Mouse (Mus musculus) c-Kit-positive CD71-positive TER-119-negative erythroid progenitor cells, embryonic 14.5 days (primary cell): ENCODE results near the gene Apba3.

Source experiments
- DNase-seq: peaks from one replicate; pipeline ENCODE4 v3.0.0-alpha.2; 2013; ENCODE audit warnings: low read depth

Apba3 gene

GRCm38 (mm10) chr10:81290698-81291460 is 24.1 kb downstream of the Apba3 start:
- DNase-seq = no peak

- DNase-seq = no peak
Observed at GRCm38 (mm10) chr10:81291511-81292104, 24.8 kb downstream of the Apba3 start, which contains the start of gene Tjp3. TSS of gene Tjp3 (minus strand) at chr10:81291581.

- peak; percentile 100 for DNase-seq
Observed at GRCm38 (mm10) chr10:81292554-81293333, 26.0 kb downstream of the Apba3 start, which contains the start of gene Pip5k1c. TSS of gene Pip5k1c (plus strand) at chr10:81292963.

- peak; percentile 48 for DNase-seq
Observed at GRCm38 (mm10) chr10:81293334-81294030, 26.7 kb downstream of the Apba3 start.

GRCm38 (mm10) chr10:81294442-81294841 is 27.7 kb downstream of the Apba3 start:
- DNase-seq = no peak

GRCm38 (mm10) chr10:81295185-81295584 is 28.4 kb downstream of the Apba3 start:
- no peak for DNase-seq

- DNase-seq = no peak
Observed at GRCm38 (mm10) chr10:81297246-81297645, 30.5 kb downstream of the Apba3 start.

- DNase-seq = no peak
Observed at GRCm38 (mm10) chr10:81297845-81298244, 31.1 kb downstream of the Apba3 start.

- DNase-seq = no peak
Observed at GRCm38 (mm10) chr10:81298369-81299100, 31.8 kb downstream of the Apba3 start.

GRCm38 (mm10) chr10:81299585-81300351 is 33.0 kb downstream of the Apba3 start:
- DNase-seq = no peak

- DNase-seq = no peak
Observed at GRCm38 (mm10) chr10:81300352-81300907, 33.7 kb downstream of the Apba3 start.

GRCm38 (mm10) chr10:81301321-81301720 is 34.6 kb downstream of the Apba3 start:
- DNase-seq = no peak

GRCm38 (mm10) chr10:81302288-81302687 is 35.5 kb downstream of the Apba3 start:
- DNase-seq = no peak

GRCm38 (mm10) chr10:81302781-81303218 is 36.0 kb downstream of the Apba3 start:
- peak; percentile 43 for DNase-seq

- no peak for DNase-seq
Observed at GRCm38 (mm10) chr10:81303258-81303657, 36.5 kb downstream of the Apba3 start.

GRCm38 (mm10) chr10:81303761-81304160 is 37.0 kb downstream of the Apba3 start:
- DNase-seq = no peak

- no peak for DNase-seq
Observed at GRCm38 (mm10) chr10:81304597-81305238, 38.0 kb downstream of the Apba3 start.

- no peak for DNase-seq
Observed at GRCm38 (mm10) chr10:81305663-81306062, 38.9 kb downstream of the Apba3 start.

GRCm38 (mm10) chr10:81306173-81306668 is 39.5 kb downstream of the Apba3 start:
- DNase-seq = no peak
